Mouse (Mus musculus) CD8-positive naive resting alpha-beta T cell, adult 57 days (primary cell): ENCODE data around the gene Rln1. TPM values are rescaled to one million over a fixed set of nuclear protein-coding genes. Genes with fewer than 3 reads are reported as not detected.

ENCODE experiments used
- total RNA-seq: library from RNA; stranded (reverse); gene quantifications from one replicate; pipeline ENCODE4 v1.2.4, GENCODE M21; 2023

The Rln1 gene
- not detected for total RNA-seq

DNA sequence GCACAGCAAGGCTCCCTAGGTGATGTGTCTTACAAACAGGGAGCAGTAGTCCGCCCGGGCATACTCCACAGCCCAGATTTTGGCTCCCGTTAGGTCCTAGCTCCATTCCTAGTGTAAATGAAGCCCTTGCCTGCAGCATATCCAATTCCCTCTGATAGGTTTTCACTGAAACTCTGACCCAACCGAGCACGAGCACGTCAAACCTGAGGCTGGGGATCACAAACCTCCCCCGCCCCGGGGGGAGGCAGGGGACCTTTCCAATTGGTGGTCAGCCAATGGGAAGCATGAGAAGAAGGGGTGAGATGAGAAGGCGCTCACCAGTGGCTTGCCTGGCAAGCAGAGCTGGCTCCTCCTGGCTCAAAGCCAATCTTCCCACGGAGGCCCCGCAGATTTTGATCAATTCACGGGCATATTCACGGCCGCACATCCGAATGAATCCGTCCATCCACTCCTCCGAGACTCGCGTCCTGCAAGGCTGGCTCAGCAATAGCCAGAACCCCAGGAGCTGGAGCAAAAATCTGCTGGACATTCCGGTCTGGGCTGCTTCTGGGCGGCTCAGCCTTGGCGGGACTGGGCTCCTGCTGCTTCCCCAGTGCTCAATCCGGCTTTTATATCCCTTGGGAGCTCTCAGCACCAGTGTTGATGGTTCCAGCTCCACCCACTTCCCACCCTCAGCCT is at the start of gene Rln1:
Gene Rln1, minus strand, starts transcription at position 603 of the 678 bp plus-strand sequence.

DNA sequence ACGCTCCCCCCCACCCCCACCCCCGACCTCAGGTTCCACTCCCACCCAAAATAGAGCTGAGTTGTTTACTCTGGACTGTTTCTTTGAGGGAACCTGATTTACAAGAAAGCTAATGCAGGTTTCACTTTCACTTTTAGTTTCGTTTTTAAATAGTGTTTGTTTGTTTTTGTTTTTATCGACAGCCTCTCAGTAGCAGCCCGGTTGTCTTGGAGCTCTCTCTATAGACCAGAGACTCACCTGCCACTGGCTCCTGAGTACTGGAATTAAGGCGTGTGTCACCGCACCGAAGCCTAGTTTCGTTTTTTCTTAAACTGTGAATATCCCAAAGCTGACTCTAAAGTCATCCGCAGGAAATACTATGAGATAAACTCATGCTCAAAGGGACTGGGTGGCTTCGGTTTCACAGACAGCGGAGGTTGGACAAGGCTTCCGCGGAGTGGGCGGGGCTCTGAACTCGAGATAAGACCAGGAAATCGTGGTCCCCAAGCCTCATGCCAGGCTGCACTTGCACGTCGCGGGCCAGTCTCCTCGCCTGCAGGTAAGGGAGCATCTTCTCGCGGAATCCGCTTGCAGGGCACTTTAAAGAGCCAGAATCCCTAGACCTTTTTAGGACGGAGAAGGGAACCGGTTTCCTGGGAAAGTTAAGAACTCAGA is 32.6 kb upstream of the Rln1 start, which contains the start of the genes Plgrkt and Cd274:
Gene Plgrkt, minus strand, starts transcription at position 422 of the 654 bp plus-strand sequence.
Gene Cd274, plus strand, starts transcription at position 487 of the 654 bp plus-strand sequence.

DNA sequence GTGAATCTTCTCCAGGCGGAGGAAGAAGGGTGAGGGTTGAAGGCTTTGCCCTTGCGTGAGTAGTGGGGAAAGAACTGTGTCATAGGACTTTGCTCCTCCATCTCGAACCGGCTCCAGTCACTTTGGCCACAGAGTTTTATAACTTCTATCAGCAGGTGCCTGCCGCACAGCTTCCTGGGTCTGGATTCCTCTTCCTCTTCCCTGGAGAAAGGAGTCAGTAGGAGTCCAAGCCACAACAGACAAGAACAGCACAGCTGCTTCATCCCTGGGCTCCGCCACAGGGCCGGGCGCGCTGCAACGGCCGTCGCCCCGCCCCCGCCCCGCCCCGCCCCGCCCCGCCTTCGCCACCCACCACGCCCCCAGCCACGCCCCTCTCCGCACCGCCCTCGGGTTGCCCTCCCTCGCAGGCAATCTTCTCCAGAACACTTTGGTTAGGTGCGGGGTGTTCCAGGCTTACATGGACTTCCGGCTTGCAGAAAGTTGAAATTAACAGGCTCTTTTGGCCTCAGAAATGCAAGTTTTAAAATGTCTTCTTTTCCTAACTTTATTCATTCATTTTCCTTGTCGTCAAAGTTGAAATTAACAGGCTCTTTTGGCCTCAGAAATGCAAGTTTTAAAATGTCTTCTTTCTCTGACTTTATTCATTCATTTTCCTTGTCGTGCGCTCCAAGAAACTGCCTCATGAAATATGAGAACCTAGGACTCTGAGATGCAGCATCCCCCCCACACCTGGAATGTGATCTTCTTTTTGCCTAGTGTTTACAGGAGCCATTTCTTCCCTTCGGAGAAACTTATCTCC is 9.2 kb downstream of the Rln1 start, which contains the start of gene Insl6:
Gene Insl6, minus strand, starts transcription at position 304 of the 799 bp plus-strand sequence.

Other genes with a start within 250 kb of the Rln1 start
- 28.5 TPM for gene Rcl1, start 233.3 kb downstream of the Rln1 start, total RNA-seq
- 52.3 TPM for gene Jak2, start 82.8 kb downstream of the Rln1 start, total RNA-seq
- gene Insl6, start 9.3 kb downstream of the Rln1 start, total RNA-seq: 4.7 TPM
- gene Plgrkt, start 32.7 kb upstream of the Rln1 start, total RNA-seq: 206 TPM
- gene Cd274, start 32.8 kb upstream of the Rln1 start, total RNA-seq: 33.8 TPM
- gene Pdcd1lg2, start 76.2 kb upstream of the Rln1 start, total RNA-seq: 0.61 TPM
- gene Ric1, start 187.6 kb upstream of the Rln1 start, total RNA-seq: 29.8 TPM